Mouse (Mus musculus) kidney, embryonic 16.5 days (tissue): ENCODE results near the gene Gm5934. TPM values are rescaled to one million over a fixed set of nuclear protein-coding genes. Genes with fewer than 3 reads are reported as not detected.
"Not testable (repeated sequence)": the region's sequence is repeated elsewhere in the genome, so short reads cannot be mapped to it uniquely, and the experiment has no call there.

Source experiments
- ATAC-seq: fragments of 200-750 bp; cut with Nextera tagmentation; 2 replicates; pipeline ENCODE4 v1.8.0; 2017; ENCODE audit warnings: moderate TSS enrichment; ENCODE audit not compliant: low FRiP score, low TSS enrichment
- H3K27ac ChIP-seq: fragments of 300-500 bp; sonication (generic); 2 replicates; pipeline ENCODE4 v1.5.1; 2014; ENCODE audit warnings: low read length
- H3K27me3 ChIP-seq: fragments of 300-500 bp; sonication (generic); 2 replicates; pipeline ENCODE4 v1.6.1; 2014; ENCODE audit warnings: low read length, control low read depth, mixed read lengths; ENCODE audit not compliant: insufficient read depth
- H3K36me3 ChIP-seq: fragments of 300-500 bp; sonication (generic); 2 replicates; pipeline ENCODE4 v1.6.1; 2014; ENCODE audit warnings: low read length, control low read depth, mixed read lengths; ENCODE audit not compliant: insufficient read depth
- H3K4me1 ChIP-seq: fragments of 300-500 bp; sonication (generic); 2 replicates; pipeline ENCODE4 v1.6.1; 2014; ENCODE audit warnings: low read length, control low read depth, mixed read lengths; ENCODE audit not compliant: insufficient read depth
- H3K4me2 ChIP-seq: fragments of 300-500 bp; sonication (generic); replicated peaks from 2 replicates; pipeline ENCODE4 v1.6.1; 2014; ENCODE audit warnings: low read depth, low read length
- H3K4me3 ChIP-seq: fragments of 300-500 bp; sonication (generic); 2 replicates; pipeline ENCODE4 v1.5.1; 2014; ENCODE audit warnings: mild to moderate bottlenecking, low read length
- H3K9ac ChIP-seq: fragments of 300-500 bp; sonication (generic); replicated peaks from 2 replicates; pipeline ENCODE4 v1.6.1; 2014; ENCODE audit warnings: low read length
- H3K9me3 ChIP-seq: fragments of 300-500 bp; sonication (generic); 2 replicates; pipeline ENCODE4 v1.6.1; 2016; ENCODE audit warnings: low read length, control low read depth
- WGBS: fragments of 180-500 bp; shearing (Covaris S2); extraction: QIAGEN DNeasy Blood & Tissue Kit; methylation state at CpG from one replicate; pipeline ENCODE4 v1.1.7; 2014; 5-methylcytosine and 5-hydroxymethylcytosine counted together
- polyA plus RNA-seq: library from polyadenylated mRNA; unstranded; fragments of >200 nt; fragmentation: Nextera tagmentation; extraction: Ambion mirVana; gene quantifications from 2 replicates; pipeline ENCODE4 v1.2.1, GENCODE M21; 2015

The Gm5934 gene
- not detected in 2 replicates for polyA plus RNA-seq

DNA sequence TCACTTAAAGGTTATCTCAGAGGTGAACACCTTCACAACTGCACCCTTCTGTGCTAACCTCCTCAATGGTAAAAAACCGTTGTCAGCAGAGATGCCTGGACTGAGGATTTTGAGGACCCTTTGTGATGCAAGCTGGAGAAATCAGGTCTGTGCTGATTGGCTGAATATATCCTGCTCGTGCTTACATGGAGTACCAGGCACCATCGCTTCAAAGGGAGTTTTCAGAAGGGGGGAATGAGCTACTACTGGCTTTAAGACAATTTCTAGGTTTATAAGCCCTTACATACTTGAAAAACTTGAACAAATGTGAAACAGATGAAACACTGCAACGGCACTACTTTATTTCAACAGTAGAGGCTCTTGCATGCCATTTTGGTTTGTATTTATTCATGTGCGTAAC, at the start of gene Gm5934:
TSS of gene Gm5934 (minus strand) at position 101 of the 400 bp plus-strand sequence.
- H3K27me3 ChIP-seq, H3K27ac ChIP-seq, H3K4me1 ChIP-seq, H3K4me3 ChIP-seq, H3K4me2 ChIP-seq, H3K36me3 ChIP-seq, ATAC-seq, H3K9ac ChIP-seq, H3K9me3 ChIP-seq: not testable (repeated sequence)
- WGBS = 86% methylated on average over 5 of the region's 5 CpGs

Other genes starting within 250 kb of the Gm5934 start
- not detected in 2 replicates for gene Gm4297, start 74.1 kb upstream of the Gm5934 start, polyA plus RNA-seq